Mouse (Mus musculus): ENCODE data around the gene Plekhb1. TPM values are rescaled to one million over a fixed set of nuclear protein-coding genes. Genes with fewer than 3 reads are reported as not detected.

The Plekhb1 gene
- polyA plus RNA-seq, 1 experiment, result 4.0 TPM

- H3K27me3 ChIP-seq (ENCODE audit: control insufficient read depth, insufficient read depth, low read length, poor library complexity, severe bottlenecking), result no peaks in the 10 kb centered on the region; the same call in 1 of the 2 replicates
- H3K9ac ChIP-seq (ENCODE audit: low read depth, poor library complexity, severe bottlenecking), result peak within 1 kb of the TSS; percentile 93
- no peaks in the 10 kb centered on the region for H3K9me3 ChIP-seq (replicated peaks; ENCODE audit: control insufficient read depth, insufficient read depth, low read length, poor library complexity, severe bottlenecking)
- no peaks in the 10 kb centered on the region for H3K36me3 ChIP-seq (ENCODE audit: control insufficient read depth, insufficient read depth, low read length, poor library complexity, severe bottlenecking)
- H3K4me1 ChIP-seq (ENCODE audit: control insufficient read depth, insufficient read depth, low read length), result no peaks in the 10 kb centered on the region
- TF ChIP-seq CTCF (IDR thresholded peaks at IDR 0.05; ENCODE audit: low read depth, low read length), result no peak
- TF ChIP-seq POLR2A (IDR thresholded peaks at IDR 0.05; ENCODE audit: insufficient read depth, low read length), result peak; percentile 88
- 0 out of 2 replicates have a peak, but pooled peaks have one; percentile 40 for TF ChIP-seq EP300 (IDR thresholded peaks at IDR 0.05; ENCODE audit: insufficient read depth, low read depth, low read length)
- H3K4me3 ChIP-seq (ENCODE audit: low read depth, low read length), result peak within 1 kb of the TSS; percentile 76
- H3K27ac ChIP-seq (ENCODE audit: insufficient read depth, low read length), result peak within 1 kb of the TSS; percentile 79
Measured at GRCm38 (mm10) chr7:100607214-100608129, 54.7 kb downstream of the Plekhb1 start, which contains the start of gene Rab6a. Rab6a (plus strand) TSS chr7:100607410.

- Histone ChIP-seq H3K4me1 (ENCODE audit: control insufficient read depth, insufficient read depth, low read length) (no peaks in the 10 kb centered on the region), H3K9me3 (replicated peaks; ENCODE audit: control insufficient read depth, insufficient read depth, low read length, poor library complexity, severe bottlenecking) (no peaks in the 10 kb centered on the region), H3K27me3 (ENCODE audit: control insufficient read depth, insufficient read depth, low read length, poor library complexity, severe bottlenecking) (no peaks in the 10 kb centered on the region; the same call in none of the 2 replicates), H3K9ac (ENCODE audit: low read depth, poor library complexity, severe bottlenecking) (no peak overlapping the region), H3K4me3 (ENCODE audit: low read depth, low read length) (no peak overlapping the region), H3K36me3 (ENCODE audit: control insufficient read depth, insufficient read depth, low read length, poor library complexity, severe bottlenecking) (no peaks in the 10 kb centered on the region), H3K27ac (ENCODE audit: insufficient read depth, low read length) (no peak overlapping the region)
- TF ChIP-seq EP300 (IDR thresholded peaks at IDR 0.05; ENCODE audit: insufficient read depth, low read depth, low read length) (no peak), POLR2A (IDR thresholded peaks at IDR 0.05; ENCODE audit: insufficient read depth, low read length) (no peak), CTCF (IDR thresholded peaks at IDR 0.05; ENCODE audit: low read depth, low read length) (no peak)
Measured at GRCm38 (mm10) chr7:100600211-100600610, 62.0 kb downstream of the Plekhb1 start.

- Histone ChIP-seq H3K9me3 (replicated peaks; ENCODE audit: control insufficient read depth, insufficient read depth, low read length, poor library complexity, severe bottlenecking) (no peaks in the 10 kb centered on the region), H3K9ac (ENCODE audit: low read depth, poor library complexity, severe bottlenecking) (no peak overlapping the region), H3K36me3 (ENCODE audit: control insufficient read depth, insufficient read depth, low read length, poor library complexity, severe bottlenecking) (no peaks in the 10 kb centered on the region), H3K4me3 (ENCODE audit: low read depth, low read length) (no peak overlapping the region), H3K27ac (ENCODE audit: insufficient read depth, low read length) (no peak overlapping the region), H3K27me3 (ENCODE audit: control insufficient read depth, insufficient read depth, low read length, poor library complexity, severe bottlenecking) (no peaks in the 10 kb centered on the region; the same call in 1 of the 2 replicates), H3K4me1 (ENCODE audit: control insufficient read depth, insufficient read depth, low read length) (no peaks in the 10 kb centered on the region)
- TF ChIP-seq EP300 (IDR thresholded peaks at IDR 0.05; ENCODE audit: insufficient read depth, low read depth, low read length) (no peak), POLR2A (IDR thresholded peaks at IDR 0.05; ENCODE audit: insufficient read depth, low read length) (no peak), CTCF (IDR thresholded peaks at IDR 0.05; ENCODE audit: low read depth, low read length) (no peak)
Measured at GRCm38 (mm10) chr7:100593349-100593748, 68.9 kb downstream of the Plekhb1 start.

Other genes with a start within 250 kb of the Plekhb1 start
- gene Ucp3, start 189.4 kb downstream of the Plekhb1 start, polyA plus RNA-seq (2011; ENCODE audit: insufficient read depth, insufficient read length, low read depth, missing spikeins), result not detected in 2 replicates
- 162 and 171 TPM in 2 replicates for gene Ucp2, start 169.1 kb downstream of the Plekhb1 start, polyA plus RNA-seq (2011; ENCODE audit: insufficient read depth, insufficient read length, low read depth, missing spikeins)
- 0.39 TPM in 1 of 2 replicates, not detected in the other for gene Dnajb13, start 147.5 kb downstream of the Plekhb1 start, polyA plus RNA-seq (2011; ENCODE audit: insufficient read depth, insufficient read length, low read depth, missing spikeins)
- 9.2 and 14.6 TPM in 2 replicates for gene Coa4, start 125.3 kb downstream of the Plekhb1 start, polyA plus RNA-seq (2011; ENCODE audit: insufficient read depth, insufficient read length, low read depth, missing spikeins)
- gene Rab6a, start 55.0 kb downstream of the Plekhb1 start, polyA plus RNA-seq (2011; ENCODE audit: insufficient read depth, insufficient read length, low read depth, missing spikeins), result 137 and 148 TPM in 2 replicates
- 57.4 and 68.8 TPM in 2 replicates for gene Mrpl48, start 54.1 kb downstream of the Plekhb1 start, polyA plus RNA-seq (2011; ENCODE audit: insufficient read depth, insufficient read length, low read depth, missing spikeins)
- 27.4 and 35.5 TPM in 2 replicates for gene Fam168a, start 44.2 kb upstream of the Plekhb1 start, polyA plus RNA-seq (2011; ENCODE audit: insufficient read depth, insufficient read length, low read depth, missing spikeins)
- gene Relt, start 201.0 kb upstream of the Plekhb1 start, polyA plus RNA-seq (2011; ENCODE audit: insufficient read depth, insufficient read length, low read depth, missing spikeins), result 10.6 and 14.1 TPM in 2 replicates

Measured in ES-Bruce4 (cell line).